Mouse (Mus musculus): ENCODE results near the gene Gm11020. TPM values are rescaled to one million over a fixed set of nuclear protein-coding genes. Genes with fewer than 3 reads are reported as not detected.

Gm11020 gene
- total and polyA plus RNA-seq, 3 experiments, result not detected

Other genes with a start within 250 kb of the Gm11020 start
- gene Cdh5, start 219.9 kb upstream of the Gm11020 start, total RNA-seq (2012; rRNA removed), result not detected in 2 replicates
- not detected for gene Cdh5, start 219.9 kb upstream of the Gm11020 start, polyA plus RNA-seq (2012; ENCODE audit: insufficient read depth in 1 of 2, insufficient read length in 2 of 2, low read depth in 1 of 2, low replicate concordance in 2 of 2, missing spikeins in 1 of 2)
- gene Bean1, start 151.1 kb upstream of the Gm11020 start, total RNA-seq (2012; rRNA removed), result not detected in 2 replicates
- gene Bean1, start 151.1 kb upstream of the Gm11020 start, polyA plus RNA-seq (2012; ENCODE audit: insufficient read depth in 1 of 2, insufficient read length in 2 of 2, low read depth in 1 of 2, low replicate concordance in 2 of 2, missing spikeins in 1 of 2), result not detected
- gene Tk2, start 73.0 kb upstream of the Gm11020 start, total RNA-seq (2012; rRNA removed), result 17.6 and 18.6 TPM in 2 replicates
- gene Tk2, start 73.0 kb upstream of the Gm11020 start, polyA plus RNA-seq (2012; ENCODE audit: insufficient read depth in 1 of 2, insufficient read length in 2 of 2, low read depth in 1 of 2, low replicate concordance in 2 of 2, missing spikeins in 1 of 2), result 10 to 100 TPM in 1 of 2 experiments, not detected in 1; 26.8 TPM
- gene Cklf, start 70.7 kb upstream of the Gm11020 start, total RNA-seq (2012; rRNA removed), result 26.9 and 30.1 TPM in 2 replicates
- 10 to 100 TPM in 1 of 2 experiments, not detected in 1; 27.1 TPM for gene Cklf, start 70.7 kb upstream of the Gm11020 start, polyA plus RNA-seq (2012; ENCODE audit: insufficient read depth in 1 of 2, insufficient read length in 2 of 2, low read depth in 1 of 2, low replicate concordance in 2 of 2, missing spikeins in 1 of 2)
- gene Cmtm2a, start 28.4 kb upstream of the Gm11020 start, total RNA-seq (2012; rRNA removed), result not detected in 2 replicates
- gene Cmtm2a, start 28.4 kb upstream of the Gm11020 start, polyA plus RNA-seq (2012; ENCODE audit: insufficient read depth in 1 of 2, insufficient read length in 2 of 2, low read depth in 1 of 2, low replicate concordance in 2 of 2, missing spikeins in 1 of 2), result not detected
- gene Gm45711, start 11.5 kb upstream of the Gm11020 start, total RNA-seq (2012; rRNA removed), result not detected in 2 replicates
- gene Gm45711, start 11.5 kb upstream of the Gm11020 start, polyA plus RNA-seq (2012; ENCODE audit: insufficient read depth in 1 of 2, insufficient read length in 2 of 2, low read depth in 1 of 2, low replicate concordance in 2 of 2, missing spikeins in 1 of 2), result not detected
- gene Cmtm1, start 11.4 kb upstream of the Gm11020 start, total RNA-seq (2012; rRNA removed), result not detected in 2 replicates
- gene Cmtm1, start 11.4 kb upstream of the Gm11020 start, polyA plus RNA-seq (2012; ENCODE audit: insufficient read depth in 1 of 2, insufficient read length in 2 of 2, low read depth in 1 of 2, low replicate concordance in 2 of 2, missing spikeins in 1 of 2), result not detected
- not detected in 2 replicates for gene Cmtm2b, start 663 bp downstream of the Gm11020 start, total RNA-seq (2012; rRNA removed)
- not detected for gene Cmtm2b, start 663 bp downstream of the Gm11020 start, polyA plus RNA-seq (2012; ENCODE audit: insufficient read depth in 1 of 2, insufficient read length in 2 of 2, low read depth in 1 of 2, low replicate concordance in 2 of 2, missing spikeins in 1 of 2)
- 13.2 and 17.9 TPM in 2 replicates for gene Cmtm3, start 17.8 kb downstream of the Gm11020 start, total RNA-seq (2012; rRNA removed)
- 10 to 100 TPM in 1 of 2 experiments, not detected in 1; 56.3 TPM for gene Cmtm3, start 17.8 kb downstream of the Gm11020 start, polyA plus RNA-seq (2012; ENCODE audit: insufficient read depth in 1 of 2, insufficient read length in 2 of 2, low read depth in 1 of 2, low replicate concordance in 2 of 2, missing spikeins in 1 of 2)
- gene Cmtm4, start 74.2 kb downstream of the Gm11020 start, total RNA-seq (2012; rRNA removed), result 6.4 and 6.5 TPM in 2 replicates
- 10 to 100 TPM; 12.0 to 31.1 TPM for gene Cmtm4, start 74.2 kb downstream of the Gm11020 start, polyA plus RNA-seq (2012; ENCODE audit: insufficient read depth in 1 of 2, insufficient read length in 2 of 2, low read depth in 1 of 2, low replicate concordance in 2 of 2, missing spikeins in 1 of 2)
- gene Dync1li2, start 121.5 kb downstream of the Gm11020 start, total RNA-seq (2012; rRNA removed), result 19.3 and 22.4 TPM in 2 replicates
- gene Dync1li2, start 121.5 kb downstream of the Gm11020 start, polyA plus RNA-seq (2012; ENCODE audit: insufficient read depth in 1 of 2, insufficient read length in 2 of 2, low read depth in 1 of 2, low replicate concordance in 2 of 2, missing spikeins in 1 of 2), result 10 to 100 TPM in 1 of 2 experiments, not detected in 1; 23.8 TPM
- not detected in 2 replicates for gene Terb1, start 188.3 kb downstream of the Gm11020 start, total RNA-seq (2012; rRNA removed)
- not detected for gene Terb1, start 188.3 kb downstream of the Gm11020 start, polyA plus RNA-seq (2012; ENCODE audit: insufficient read depth in 1 of 2, insufficient read length in 2 of 2, low read depth in 1 of 2, low replicate concordance in 2 of 2, missing spikeins in 1 of 2)
- 41.9 and 49.7 TPM in 2 replicates for gene Nae1, start 213.1 kb downstream of the Gm11020 start, total RNA-seq (2012; rRNA removed)
- gene Nae1, start 213.1 kb downstream of the Gm11020 start, polyA plus RNA-seq (2012; ENCODE audit: insufficient read depth in 1 of 2, insufficient read length in 2 of 2, low read depth in 1 of 2, low replicate concordance in 2 of 2, missing spikeins in 1 of 2), result 10 to 100 TPM in 1 of 2 experiments, not detected in 1; 39.2 TPM
- gene Car7, start 213.1 kb downstream of the Gm11020 start, total RNA-seq (2012; rRNA removed), result 2.9 and 3.1 TPM in 2 replicates
- gene Car7, start 213.1 kb downstream of the Gm11020 start, polyA plus RNA-seq (2012; ENCODE audit: insufficient read depth in 1 of 2, insufficient read length in 2 of 2, low read depth in 1 of 2, low replicate concordance in 2 of 2, missing spikeins in 1 of 2), result 1 to 10 TPM in 1 of 2 experiments, not detected in 1; 2.4 TPM